Mouse (Mus musculus): Measurements from ENCODE around the gene Apoh. TPM values are rescaled to one million over a fixed set of nuclear protein-coding genes. Genes with fewer than 3 reads are reported as not detected.
A peak's percentile ranks its signal among the peaks of the same experiment; 100 is the strongest.

Gene Apoh
- total RNA-seq, 2 experiments from 2014 or later, result 0.42 to 1.3 TPM

DNA sequence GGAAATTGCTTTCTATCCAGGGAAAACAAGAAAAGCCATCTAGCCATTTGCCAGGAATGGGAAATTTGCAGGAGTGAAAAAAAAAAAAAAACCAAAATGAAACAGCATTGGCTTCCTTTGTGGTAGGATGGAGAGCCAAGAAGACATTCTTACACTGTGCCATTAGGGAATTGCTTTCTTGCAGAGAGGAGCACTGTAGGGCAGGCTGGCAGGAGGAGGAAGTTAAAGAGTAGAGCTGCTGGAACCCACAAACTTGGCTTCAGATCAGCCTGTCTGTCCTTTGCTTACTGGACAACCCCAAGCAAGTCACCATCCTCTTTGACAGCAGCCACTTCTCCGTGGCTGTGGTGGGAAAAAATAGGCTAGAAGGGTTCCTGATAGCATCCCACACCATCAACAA lies 23.9 kb downstream of the Apoh start:
- intact Hi-C loops (cut with DNase I; ENCODE audit: low total_unique reads), result no loop called here

DNA sequence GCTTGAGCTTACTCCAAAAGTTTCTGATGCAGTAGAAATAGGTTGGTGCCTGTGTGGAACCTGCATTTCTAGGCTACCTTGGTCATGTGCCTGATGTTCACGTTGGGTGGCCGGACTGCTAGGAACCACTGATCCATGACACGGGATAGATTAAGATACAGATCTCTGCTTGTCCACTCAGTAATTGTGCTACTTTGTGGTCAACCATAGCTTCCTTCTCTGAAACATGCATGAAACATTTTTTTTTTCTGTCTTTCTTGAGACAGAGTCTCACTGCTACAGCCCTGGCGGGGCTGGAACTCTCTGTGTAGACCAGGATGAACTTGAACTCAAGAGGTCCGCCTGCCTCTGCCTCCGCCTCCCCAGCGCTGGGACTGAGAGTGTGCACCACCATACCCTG lies 33.7 kb downstream of the Apoh start:
- no peak for DNase-seq
- intact Hi-C loops (cut with DNase I; ENCODE audit: low total_unique reads), result loop anchor here (5.0 kb wide), 2 partner anchors 245 to 355 kb away; no protein-coding TSS in a partner anchor

More for the DNA sequence above, 23.9 kb downstream of the Apoh start:
- DNase-seq, result no peak

DNA sequence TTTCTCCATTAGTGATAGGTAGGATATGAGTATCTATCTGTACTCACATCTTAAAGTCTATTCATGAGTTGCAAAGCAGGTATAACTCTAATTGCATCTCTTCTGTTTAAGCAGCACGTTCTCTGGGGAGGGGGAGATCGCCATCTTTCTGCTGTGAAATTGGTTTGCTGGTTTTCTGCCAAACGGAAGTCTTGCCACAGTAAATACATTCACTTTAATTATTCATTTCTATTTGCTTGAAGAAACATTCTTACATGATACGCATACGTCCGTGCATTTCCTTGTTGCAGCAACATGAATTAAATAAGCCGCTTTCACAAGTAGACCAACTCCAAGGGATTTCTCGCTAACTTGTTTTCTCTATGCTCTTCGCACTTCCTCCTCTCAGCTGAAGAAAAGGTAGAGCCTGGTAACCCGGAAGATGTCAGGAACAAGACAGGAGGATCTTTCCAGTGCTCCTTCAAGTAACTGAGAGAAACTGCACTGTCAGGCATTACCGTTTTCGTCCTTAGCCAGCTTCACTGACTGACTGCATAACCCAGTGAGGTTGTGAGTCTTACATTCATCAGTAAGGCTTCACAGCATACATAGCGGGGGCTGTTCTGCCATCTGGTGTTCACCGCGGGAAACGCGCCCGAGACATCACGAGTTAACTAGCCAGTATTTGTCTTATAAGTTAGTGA lies 34.7 kb downstream of the Apoh start:
- peak; percentile 74 for DNase-seq
- intact Hi-C loops (cut with DNase I; ENCODE audit: low total_unique reads), result loop anchor here (5.0 kb wide), 2 partner anchors 246 to 356 kb away; no protein-coding TSS in a partner anchor

DNA sequence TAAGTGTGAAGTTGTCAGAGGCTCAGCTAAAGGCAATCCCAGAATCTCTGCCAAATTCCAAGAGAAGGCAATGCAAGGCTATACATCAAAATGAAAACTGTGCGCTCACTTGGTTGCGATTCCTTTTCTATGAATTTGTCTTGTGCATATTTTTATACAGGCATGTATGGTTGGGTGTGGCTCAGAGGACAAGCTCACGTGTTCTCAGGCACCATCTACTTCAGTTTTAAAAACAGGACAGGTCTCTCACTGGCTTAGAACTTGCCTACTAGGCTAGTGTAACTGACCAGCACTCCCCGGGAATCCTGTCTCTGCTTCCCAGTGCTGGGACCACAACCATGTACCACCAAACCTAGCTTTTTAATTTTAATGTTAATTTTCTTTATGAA lies 35.2 kb downstream of the Apoh start:
- intact Hi-C loops (cut with DNase I; ENCODE audit: low total_unique reads), result loop anchor here (5.0 kb wide), 2 partner anchors 246 to 356 kb away; no protein-coding TSS in a partner anchor

DNA sequence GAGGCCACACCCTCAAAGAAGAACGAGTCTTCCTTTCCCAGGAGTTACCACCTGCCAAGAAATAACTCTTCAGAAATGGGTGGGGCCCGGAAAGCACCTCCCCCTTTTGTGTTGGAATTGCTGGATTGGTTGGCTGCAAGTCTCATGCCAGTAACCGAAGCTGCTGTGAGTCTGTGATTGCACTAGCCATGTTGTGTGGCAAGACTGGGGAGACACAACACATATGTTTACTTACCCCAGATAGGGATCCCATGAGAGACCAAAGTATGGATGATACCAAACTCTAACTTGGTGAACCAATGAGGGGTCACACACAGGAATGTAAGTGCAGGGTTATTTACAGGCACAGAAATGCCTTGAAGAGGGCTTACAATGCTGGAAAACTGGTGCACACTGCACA lies 39.5 kb downstream of the Apoh start:
- DNase-seq, result no peak
- intact Hi-C loops (cut with DNase I; ENCODE audit: low total_unique reads), result no loop called here

More for the DNA sequence above, 35.2 kb downstream of the Apoh start:
- no peak for DNase-seq

DNA sequence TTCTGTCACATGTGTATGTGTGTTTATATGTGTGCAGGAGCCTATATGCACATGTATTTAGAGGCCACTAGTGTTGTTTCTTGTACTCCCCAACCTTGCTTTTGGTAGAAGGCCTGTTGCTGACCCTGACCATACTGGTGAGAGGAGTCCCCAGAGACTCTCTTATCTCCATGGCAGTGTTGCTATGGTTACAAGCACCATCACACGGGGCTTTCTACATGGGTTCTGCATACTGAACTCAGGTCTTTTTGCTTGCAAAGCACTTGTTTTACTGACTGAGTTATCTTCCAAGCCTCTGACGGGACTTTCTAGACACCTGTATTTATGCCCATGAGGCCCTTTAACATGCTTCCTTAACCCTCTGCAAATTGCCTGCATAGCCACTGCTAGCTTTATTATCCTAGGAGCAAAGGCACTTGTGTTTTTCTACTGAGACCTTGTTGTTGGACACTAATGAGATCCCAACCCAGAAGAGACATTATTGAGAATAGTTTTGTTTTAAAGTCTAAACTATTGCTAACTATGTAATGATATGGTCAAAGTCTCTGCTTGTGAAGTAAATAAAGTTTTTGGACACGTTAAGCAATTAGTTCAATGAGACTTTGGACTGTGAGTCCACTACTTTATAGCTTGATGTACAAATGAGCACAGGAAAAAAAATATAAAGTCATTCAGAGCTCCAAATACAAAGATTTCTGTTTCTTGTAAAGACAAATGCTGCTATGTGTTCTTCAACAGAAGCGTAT lies 41.9 kb downstream of the Apoh start:
- intact Hi-C loops (cut with DNase I; ENCODE audit: low total_unique reads), result no loop called here
- DNase-seq, result no peak

- no peak for DNase-seq
- intact Hi-C loops (cut with DNase I; ENCODE audit: low total_unique reads), result no loop called here
These were observed 42.5 kb downstream of the Apoh start for GRCm38 (mm10) chr11:108385666-108386024.

DNA sequence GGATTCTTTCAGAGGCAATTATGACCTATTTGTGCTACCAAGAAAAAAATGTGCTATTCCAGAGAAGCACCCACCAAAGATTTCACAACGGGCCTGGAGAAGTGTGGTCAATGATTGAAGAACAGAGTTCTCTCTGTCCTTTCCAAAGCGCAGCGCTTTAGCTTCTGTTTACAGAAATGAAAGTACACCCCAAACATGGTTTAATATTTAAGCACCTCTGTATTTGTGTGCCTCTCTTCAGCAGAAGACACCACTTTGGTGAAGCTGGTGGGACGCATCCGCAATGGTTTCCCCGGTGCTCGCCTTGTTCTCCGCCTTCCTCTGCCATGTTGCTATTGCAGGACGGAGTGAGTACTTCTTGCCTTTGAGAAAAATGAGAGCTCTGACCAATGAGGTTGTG lies 51.9 kb downstream of the Apoh start:
- intact Hi-C loops (cut with DNase I; ENCODE audit: low total_unique reads), result no loop called here
- DNase-seq, result no peak

DNA sequence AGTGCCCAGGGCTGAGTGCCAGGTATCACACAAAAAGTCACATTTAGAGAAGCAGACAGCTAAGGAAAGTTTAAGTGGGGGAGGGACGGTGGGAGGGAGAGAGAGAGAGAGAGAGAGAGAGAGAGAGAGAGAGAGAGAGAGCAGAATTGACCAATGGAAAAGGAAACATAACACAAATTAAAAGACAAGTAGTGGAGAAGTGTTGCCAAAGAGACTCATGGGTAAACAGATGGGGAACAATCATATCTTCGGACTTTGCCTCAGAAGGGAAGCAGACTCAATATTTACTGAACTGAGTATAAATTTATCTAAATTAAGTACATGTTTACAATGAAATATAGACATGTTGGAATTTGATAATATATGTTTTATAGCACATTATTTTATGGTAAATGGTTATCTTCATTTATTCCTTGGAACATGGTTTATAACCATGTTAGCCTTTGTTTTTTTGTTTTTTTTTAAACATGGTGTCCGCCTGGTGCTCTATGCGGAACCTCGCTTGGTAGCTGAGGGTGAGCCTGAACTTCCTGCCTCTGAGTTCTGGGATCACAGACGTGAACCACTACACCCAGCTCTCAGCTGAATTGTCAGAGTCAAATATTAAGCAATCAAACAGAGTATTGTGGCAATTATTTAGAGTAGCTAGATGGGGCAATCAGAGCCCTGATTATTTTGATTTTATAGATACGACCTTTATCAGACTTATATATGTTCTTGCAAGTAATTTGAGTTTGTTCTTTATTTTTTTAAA lies 53.1 kb downstream of the Apoh start:
- no peak for DNase-seq
- intact Hi-C loops (cut with DNase I; ENCODE audit: low total_unique reads), result no loop called here

DNA sequence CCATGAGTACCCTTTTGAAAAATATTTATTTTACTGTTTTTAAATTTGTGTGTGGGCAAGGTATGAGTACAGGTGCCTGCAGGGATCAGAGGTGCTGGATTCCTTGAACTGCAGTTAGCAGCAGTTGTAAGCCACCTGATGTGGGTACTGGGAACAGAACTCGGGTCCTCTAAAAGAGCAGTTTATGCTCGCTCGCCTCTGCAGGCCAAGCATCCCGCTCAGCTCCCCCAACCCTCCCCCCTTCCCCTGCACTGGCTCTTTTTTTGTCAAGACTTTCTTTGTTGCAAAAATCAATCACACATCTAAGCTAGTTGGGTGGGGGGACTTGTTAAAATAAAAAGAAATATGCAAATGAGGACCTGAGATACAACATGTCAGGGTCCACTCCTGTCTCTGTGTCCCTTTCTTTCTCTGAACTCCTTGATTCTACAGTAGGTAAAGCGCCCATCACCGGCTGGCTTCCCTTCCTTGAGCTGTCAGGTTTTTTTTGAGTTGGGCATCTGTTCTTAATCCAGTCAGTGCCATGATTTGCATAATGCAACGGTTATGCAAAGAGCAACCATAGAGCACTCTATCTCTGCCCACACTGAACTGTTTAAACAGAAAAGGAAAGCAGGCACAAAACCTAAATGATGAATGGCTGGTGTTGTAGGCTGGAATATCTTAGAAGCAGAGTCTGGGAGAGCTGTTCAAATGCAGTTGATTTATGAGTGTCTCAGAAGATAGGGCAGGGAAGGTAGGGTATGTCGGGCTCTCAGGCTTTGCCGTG lies 66.9 kb downstream of the Apoh start:
- DNase-seq, result no peak
- intact Hi-C loops (cut with DNase I; ENCODE audit: low total_unique reads), result no loop called here

DNA sequence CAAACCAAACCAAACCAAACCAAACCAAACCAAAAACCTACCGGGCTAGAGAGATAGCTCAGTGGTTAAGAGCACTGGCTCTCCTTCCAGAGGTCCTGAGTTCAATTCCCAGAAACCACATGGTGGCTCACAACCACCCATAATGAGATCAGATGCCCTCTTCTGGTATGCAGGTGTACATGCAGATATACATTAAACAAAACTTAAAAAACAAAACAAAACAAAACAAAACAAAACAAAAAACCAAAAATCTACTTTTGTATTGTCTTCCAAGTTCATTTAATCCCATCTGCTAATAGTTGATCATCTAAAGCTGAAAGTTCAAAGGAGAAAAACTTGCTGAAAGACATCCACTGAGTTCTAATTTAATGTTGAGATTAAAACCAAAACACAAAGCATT lies 73.2 kb downstream of the Apoh start:
- DNase-seq, result no peak
- intact Hi-C loops (cut with DNase I; ENCODE audit: low total_unique reads), result no loop called here

DNA sequence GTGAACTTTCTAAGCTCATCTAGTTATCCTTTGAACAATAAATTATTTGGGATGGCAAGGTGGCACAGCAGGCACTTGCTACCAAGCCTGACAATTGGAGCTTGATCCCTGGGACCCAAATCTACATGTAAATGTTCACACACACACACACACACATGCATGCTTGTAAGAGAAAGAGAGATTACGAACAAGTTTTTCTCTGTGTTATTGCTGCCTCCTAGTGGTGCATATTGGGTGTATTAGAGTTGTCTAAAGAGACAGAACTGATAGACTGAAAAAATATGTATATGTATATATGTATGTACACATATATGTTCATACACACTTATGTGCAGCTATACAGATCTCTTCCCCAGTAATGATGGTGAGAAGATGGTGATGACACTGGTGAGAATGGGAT lies 75.4 kb downstream of the Apoh start:
- intact Hi-C loops (cut with DNase I; ENCODE audit: low total_unique reads), result no loop called here
- no peak for DNase-seq

GRCm38 (mm10) chr11:108419242-108419641 lies 76.1 kb downstream of the Apoh start:
- no peak for DNase-seq
- intact Hi-C loops (cut with DNase I; ENCODE audit: low total_unique reads), result no loop called here

DNA sequence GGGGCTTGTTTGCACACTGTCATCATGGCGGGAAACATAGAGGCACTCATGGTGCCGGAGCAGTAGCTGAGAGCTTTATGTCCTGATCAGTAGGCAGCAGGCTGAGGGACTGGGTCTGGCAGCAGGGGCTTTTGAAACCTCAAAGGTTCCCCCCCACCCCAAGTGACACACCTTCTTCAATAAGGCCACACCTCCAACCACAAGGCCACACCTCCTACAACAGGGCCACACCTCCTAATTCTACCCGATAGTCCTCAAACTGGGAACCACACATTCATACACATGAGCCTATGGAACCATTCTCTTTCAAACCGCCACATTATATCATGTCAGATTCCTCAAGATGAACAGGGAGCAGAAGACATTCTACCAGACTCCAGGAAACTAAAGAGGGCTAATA lies 77.6 kb downstream of the Apoh start:
- DNase-seq, result no peak
- intact Hi-C loops (cut with DNase I; ENCODE audit: low total_unique reads), result no loop called here

DNA sequence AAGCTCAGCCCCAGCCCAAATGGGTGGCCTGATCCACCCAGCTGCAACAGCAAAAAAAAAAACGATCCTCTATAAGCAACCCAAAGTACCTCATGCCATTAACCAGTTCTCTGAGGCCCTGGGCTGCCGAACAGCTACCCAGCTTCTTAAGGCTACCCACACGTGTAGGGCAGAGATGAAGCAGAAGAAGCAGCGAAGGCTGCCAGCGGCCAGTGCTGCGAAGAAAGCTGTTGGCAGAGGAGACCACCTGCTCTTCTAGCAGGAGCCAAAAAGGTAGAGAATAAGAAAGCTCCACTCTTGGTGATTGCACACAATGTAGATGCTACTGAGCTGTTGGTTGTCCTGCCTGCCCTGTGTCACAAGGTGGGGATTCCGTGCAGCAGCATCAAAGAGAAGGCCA lies 80.1 kb downstream of the Apoh start:
- intact Hi-C loops (cut with DNase I; ENCODE audit: low total_unique reads), result no loop called here
- no peak for DNase-seq

GRCm38 (mm10) chr11:108424111-108424510 lies 81.0 kb downstream of the Apoh start:
- no peak for DNase-seq
- intact Hi-C loops (cut with DNase I; ENCODE audit: low total_unique reads), result no loop called here

DNA sequence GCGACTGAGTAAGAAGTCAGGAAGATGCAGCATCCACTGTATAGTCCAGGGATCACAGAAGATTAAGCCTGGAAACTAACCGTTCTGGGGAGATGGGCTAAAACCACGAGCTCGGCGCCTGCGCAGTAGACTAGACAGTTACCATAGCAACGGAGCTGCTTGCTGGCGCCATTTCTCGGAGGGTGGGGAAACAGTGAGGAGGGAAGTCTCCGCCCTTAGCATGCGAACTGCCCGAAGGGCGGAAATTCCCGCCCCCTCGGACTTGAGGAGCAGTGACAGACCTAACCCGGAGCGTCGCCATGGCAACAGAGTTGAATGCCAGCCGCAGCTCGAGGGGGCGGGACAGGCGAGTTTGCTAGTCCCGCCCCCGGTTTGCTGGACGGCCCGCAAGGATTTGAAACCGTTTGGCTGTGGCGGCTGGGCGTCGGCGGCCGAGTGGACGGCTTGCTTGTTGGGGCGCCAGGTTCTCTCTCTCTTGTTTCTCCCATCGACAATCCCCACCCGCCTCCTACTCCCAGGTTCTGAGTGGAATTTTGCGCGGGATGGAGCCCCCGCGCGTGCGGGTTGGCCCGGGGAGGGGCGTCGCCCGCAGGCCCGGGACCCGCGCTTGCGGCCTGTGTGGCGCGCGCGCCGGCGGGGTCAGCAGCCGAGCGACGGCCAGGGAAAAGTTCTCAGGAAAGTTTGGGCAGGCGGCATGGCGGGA lies 81.9 kb downstream of the Apoh start, which contains the start of gene Cep112:
Cep112 (plus strand) TSS at position 304 of the 703 bp plus-strand sequence.
- intact Hi-C loops (cut with DNase I; ENCODE audit: low total_unique reads), result no loop called here
- peak; percentile 97 for DNase-seq

DNA sequence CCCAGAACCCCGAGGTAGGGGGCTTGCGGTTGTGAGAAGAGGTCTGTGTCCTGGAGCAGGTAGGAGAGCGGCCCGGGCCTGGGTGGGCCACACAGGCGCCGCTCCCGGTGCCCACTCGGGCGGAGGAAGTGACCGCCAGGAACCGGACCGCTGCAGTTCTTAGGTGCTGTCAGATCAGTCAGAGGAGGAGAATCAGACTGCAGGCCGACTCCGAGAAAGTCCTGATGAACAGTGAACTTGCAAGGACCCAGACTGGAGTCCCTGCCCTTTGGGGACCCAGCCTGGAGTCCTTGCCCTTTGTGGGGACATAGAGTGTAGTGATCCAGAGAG lies 82.4 kb downstream of the Apoh start:
- DNase-seq, result no peak
- intact Hi-C loops (cut with DNase I; ENCODE audit: low total_unique reads), result no loop called here

GRCm38 (mm10) chr11:108426086-108426485 lies 82.9 kb downstream of the Apoh start:
- intact Hi-C loops (cut with DNase I; ENCODE audit: low total_unique reads), result no loop called here
- DNase-seq, result no peak

Measured in gastrocnemius, postnatal 14 days (tissue).